Mouse (Mus musculus): ENCODE measurements around the gene Olfr1368.

DNA sequence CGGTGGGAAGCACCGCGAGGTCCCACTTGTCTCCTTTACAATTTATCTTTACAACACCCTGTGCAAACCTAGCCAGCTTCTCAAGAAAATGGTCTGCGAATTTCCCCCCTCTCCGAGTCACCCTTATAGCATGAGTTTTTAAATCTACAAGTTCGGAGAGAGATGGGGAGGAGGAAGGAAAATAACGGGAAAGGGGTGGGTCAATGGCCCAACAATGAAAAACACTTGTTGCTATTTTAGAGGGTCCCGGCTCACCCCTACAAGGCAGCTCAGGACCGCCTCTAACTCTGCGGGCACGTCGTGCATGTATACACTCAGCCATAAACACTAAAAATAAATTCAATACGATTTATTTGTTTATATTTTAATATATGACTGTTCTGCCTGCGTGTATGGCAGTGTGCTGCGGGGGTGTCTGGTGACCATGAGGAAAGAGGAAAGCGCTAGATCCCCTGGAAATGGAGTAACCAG lies 14.4 kb upstream of the Olfr1368 start:
- no peak for TF ChIP-seq POLR2A (IDR thresholded peaks at IDR 0.05; ENCODE audit: control insufficient read depth, extremely low read depth, insufficient read depth, low read length, poor library complexity)
- TF ChIP-seq CTCF (IDR thresholded peaks at IDR 0.05; ENCODE audit: borderline replicate concordance, control insufficient read depth, extremely low read depth, insufficient read depth, low read length, poor library complexity), result no peak

Measured in thymus, adult 2 months (tissue).